Mouse (Mus musculus) spleen, postnatal 14 days (tissue): ENCODE measurements around the gene 1700029H14Rik.

ENCODE experiments used
- DNase-seq, 2 experiments: peaks; one replicate each; pipeline ENCODE4 v3.0.0; 2021 to 2022; ENCODE audit warnings: low spot score in 2 of 2

Gene 1700029H14Rik

DNA sequence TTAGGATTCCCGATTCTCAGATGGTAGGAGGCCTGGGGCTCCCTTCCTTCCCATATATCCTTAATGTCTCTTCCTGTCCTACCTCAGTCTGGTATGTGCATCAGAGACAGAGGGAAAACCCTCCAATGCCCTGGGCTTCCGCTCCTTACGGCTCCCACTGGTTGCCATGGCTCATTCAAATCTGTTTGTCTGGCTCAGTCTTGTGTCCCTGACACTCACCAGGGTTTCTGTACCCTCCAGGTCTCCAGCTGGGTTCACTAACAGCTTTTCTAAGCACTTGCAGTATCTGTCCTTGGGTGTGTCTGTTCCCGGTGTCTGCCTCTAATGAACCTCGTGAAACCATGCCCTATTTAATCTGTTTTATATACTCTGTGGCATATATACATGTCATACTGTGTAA, 20.7 kb downstream of the 1700029H14Rik start:
- DNase-seq = no peak

DNA sequence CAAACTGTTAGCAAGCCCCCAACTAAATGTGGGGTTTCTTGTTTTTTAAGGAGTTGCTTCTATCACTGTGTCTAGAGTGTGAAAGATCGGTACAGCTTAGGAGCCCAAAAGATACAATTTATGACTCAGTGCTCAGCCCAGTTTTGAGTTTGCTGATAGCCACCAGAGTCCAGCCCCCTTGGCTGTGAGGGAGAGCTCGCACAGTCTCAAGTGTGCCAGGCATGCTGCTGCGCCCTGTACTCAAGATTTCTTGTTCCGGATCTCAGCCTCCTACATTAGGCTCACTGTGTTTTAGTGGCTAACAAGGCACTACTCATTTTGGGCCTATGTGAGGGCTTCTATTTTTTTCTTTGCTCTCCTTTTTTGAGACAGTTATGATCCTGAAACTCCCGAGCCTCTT, 22.1 kb downstream of the 1700029H14Rik start:
- no peak for DNase-seq

DNA sequence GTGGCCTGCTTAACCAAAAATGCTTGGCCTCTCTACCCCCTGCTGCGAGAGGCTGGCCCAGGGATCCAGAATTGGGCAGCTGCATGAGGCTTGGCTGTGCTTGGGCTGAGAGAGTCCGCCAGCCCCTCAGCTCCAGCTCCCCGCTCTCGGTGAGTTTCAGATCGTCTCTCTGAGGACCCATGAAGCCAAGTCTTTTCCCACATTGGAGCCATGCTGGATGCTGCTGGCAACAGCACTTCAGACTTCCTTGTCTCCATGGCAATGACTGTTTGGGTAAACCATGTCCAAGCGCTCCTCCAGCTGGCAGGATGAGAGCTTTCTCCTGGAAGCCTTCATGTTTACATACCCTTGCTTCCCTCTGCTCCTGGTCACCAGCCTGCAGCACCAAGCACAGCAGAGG, 23.4 kb downstream of the 1700029H14Rik start:
- DNase-seq = no peak

DNA sequence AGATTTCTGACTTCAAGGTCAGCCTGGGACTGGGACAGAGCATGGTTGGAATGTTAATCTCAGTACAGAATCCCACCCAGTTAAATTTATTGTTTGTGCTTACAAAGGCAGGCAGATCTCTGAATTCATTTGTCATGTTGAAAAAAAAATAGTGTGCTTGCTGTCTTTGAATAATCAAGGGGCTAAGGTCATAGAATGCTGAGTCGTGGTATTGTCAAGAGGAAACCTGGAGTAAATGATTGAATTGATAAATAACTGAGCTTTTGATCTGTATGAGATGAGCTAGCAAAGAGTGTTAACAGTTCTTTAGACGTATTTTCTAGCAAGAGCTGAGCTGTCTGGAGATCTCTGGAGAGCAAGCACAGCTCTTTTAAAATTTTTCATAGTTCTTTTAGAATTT, 25.2 kb downstream of the 1700029H14Rik start:
- DNase-seq = no peak

DNA sequence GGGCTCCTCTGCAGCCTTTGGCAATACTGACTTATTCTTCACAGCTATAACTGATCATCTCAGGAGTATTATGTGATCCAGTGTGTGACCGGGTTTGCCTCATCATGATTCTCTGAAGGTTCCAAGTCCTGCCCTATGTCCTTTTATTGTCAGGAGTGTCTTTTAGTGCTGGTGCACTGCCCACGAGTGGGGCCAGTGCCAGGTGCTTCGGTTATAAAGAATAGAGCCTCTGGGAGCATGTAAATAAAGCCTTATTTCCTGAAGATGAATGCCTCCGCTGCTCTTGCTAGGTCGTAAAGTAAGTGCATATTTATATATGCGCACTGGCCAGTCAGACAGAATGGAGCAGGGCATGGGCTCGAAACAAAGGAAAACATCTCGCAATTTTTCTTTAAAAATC, 29.1 kb downstream of the 1700029H14Rik start:
- DNase-seq = no peak

DNA sequence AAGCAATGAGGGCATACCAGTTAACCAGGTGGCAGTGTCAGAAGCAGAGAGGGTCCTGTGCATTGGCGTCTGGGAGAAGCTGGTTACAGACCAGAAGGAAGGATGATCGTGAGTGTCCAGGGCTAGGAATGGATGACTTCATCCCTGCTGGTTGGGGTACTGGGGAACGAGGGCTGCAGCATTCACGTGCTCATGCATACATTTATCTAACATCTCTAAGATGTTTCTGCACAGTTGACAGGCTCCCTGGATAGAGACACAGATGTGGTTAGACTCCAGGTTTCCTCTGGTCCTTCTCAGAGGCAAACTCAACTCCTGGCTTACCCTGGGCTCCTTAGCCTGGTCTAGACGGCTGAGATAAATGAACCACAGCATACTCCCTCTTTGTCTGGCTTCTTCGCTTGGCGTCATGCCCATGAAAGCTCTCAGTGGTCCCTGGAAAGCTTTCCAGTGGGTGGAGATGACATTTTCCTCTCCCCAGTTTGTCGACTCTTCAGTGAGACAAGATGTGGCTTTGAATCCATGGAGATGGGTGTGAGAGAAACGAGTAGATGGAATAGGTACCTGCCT, 30.6 kb downstream of the 1700029H14Rik start:
- DNase-seq = no peak

DNA sequence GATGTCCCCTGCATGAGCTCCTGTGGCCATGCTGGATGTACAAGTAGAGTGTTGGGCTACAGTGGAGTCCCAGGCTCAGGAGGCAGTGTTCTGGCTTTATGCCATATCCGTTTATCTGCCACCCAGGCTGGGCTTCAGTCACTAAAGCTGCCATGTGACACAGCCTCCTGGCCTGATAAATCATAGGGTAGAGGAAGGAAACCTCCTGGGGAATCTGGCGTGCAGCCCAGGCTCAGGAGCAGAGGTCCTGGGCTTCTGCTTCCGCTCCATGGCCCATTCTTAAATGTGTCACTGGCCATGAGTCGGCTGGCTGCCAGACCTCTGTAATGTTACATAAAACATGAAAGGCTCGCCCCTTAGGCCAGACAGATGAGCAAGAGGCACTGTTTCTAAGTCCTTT, 31.3 kb downstream of the 1700029H14Rik start:
- peak in 1 of 2 experiments; percentile 31 for DNase-seq

DNA sequence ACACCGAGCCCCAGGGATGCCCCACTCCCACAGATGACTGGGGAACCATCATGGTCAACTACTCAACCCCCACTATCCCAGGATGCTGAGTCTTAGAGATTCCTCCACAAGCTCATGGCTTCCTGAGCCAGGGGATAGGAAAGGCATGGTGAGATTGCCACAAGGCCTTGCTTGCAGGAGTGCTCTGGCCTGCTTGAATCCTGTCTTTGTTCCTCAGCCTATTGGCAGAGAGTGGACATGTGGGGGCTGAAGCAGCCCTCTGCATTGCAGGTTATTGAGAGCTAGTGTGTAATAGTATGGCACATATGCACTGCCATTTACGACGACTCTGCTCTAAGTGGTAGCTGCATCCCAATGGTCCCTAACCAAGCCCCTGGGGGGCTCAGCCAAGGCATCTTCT, 31.9 kb downstream of the 1700029H14Rik start:
- DNase-seq = no peak

DNA sequence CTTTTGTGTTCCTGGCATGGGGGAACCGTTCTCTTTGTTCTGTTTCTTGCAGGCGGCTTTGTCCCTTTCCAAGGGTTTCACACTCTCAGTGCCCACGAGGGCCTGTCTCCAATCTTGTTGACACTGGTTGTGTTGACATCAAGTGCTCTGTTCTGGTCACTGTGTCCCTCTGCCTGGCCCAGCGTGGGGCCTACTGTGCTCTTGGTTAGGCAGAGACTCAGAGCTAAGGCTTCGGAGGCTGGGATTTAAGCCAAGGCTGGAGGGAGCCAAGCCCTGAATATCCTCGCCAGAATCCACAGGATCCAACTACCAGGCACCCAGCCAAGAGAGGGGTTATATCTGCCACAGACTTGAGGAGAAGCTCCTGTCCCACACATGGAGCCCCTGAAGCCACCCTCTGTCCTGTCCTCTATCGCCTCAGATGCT, 32.4 kb downstream of the 1700029H14Rik start:
- no peak for DNase-seq

DNA sequence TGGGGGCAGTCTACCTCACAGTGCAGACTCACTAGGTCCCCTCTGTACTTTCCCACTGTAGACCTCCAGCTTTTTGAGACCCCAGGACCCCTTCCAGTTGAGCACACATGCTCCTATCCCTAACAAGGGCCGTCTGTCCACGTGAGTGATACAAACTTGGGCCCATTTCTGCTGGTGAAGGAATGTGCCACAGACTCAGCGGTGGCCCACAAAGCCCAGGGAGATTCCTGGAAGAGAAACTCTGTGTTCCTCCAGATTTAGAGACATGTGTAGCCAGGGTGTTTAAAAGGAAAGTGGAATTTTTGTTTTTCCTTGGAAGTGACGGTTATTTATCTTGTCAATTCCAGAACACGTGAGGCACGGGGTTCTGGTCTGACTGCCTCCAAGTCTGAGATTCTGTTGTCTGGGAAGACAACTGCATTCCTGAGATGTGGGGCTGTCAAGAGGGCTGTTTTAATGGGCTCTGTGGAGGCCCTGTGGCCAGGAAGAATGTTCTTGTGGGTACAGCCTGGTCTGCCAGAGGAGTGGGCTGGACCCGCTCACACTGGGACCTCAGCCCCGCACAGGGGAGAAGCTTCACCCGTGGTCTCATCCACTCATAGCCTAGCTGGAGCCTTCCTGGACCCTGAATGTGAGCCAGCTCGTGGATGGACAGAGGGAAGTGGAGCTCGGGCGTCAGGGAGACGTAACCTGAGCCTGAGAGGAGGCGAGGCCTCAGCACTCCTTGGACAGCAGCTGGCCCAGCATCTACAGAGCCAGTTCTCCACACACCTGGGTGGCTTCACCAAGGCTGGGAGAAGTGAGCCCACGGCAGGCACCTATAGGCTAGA, 33.0 kb downstream of the 1700029H14Rik start:
- no peak for DNase-seq

DNA sequence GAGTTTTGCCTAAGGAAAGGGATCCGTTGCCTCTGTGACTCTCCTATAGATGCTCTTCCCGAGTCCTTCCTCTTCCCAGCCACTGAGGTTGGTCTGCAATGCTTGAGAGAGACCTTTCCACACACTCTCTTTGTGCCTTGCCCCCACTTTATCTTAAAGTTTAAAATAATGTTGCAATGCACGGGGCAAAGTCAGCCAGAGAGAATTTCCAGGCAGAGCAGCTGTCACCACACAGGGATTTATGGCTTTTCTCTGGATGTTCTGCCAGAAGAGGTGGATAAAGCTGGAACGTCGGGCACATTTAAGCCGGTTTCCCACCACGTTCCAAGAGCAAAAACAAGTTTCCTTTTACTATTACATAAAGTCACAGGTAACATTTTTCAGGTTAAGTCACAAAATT, 40.9 kb downstream of the 1700029H14Rik start:
- DNase-seq = no peak

DNA sequence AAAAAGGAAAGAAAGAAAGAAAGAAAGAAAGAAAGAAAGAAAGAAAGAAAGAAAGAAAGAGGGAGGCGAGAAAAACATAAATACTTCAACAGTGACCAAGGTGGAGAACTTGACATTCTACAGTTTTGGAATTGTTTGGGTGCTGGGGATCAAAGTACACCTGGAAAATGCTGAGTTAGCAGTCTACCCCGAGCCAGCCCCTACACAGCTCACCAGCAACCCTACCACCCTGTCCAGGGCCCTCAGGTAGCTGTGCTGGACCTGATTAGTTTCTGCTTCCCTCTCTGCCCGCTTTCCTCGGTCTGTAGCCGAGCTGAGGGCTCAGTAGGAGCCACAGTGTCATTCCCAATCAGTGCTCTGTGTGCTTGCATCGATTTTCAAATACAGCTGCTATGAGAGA, 41.9 kb downstream of the 1700029H14Rik start:
- no peak for DNase-seq

DNA sequence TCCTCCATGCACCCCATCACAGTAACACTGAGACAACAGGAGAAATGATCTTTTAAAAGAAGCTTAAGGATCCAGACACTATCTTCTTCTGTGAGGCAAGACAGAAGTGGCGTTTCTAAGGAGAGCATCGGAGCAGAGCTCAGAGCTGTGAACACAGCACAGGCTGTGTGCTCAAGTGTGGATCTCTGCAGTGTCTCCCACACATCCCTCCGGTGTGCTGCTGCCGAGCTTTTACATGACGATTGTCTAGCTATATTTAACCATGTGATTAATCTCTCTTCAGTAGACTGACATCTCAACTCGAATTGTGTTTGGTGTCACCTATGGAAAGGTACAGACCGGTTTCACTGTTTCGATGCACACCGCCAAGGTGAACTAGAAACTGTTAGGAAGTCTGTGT, 42.8 kb downstream of the 1700029H14Rik start:
- no peak for DNase-seq

DNA sequence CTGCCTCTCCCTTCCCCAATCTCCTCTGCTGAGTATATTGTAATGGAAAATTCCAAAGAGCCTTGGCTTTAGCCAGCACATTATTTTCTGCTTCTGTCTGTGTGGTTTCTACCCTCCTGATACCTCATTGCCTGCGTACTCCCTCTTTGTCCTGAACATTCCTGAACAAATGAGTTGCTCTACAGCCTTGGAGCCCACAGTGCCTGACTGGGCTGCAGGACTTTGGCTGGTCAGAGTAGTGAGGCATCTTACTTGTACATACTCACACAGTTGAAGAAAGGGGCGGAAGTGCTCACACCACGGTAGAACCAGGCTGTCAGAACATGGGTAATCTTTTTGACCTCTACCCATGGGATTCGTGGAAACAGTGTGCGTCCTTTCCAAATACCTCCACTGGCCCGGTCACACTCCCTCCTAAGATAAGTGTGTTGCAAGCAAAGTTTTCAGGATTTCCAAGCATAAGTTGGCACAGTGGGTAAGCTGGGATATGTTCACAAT, 44.9 kb downstream of the 1700029H14Rik start:
- no peak for DNase-seq

DNA sequence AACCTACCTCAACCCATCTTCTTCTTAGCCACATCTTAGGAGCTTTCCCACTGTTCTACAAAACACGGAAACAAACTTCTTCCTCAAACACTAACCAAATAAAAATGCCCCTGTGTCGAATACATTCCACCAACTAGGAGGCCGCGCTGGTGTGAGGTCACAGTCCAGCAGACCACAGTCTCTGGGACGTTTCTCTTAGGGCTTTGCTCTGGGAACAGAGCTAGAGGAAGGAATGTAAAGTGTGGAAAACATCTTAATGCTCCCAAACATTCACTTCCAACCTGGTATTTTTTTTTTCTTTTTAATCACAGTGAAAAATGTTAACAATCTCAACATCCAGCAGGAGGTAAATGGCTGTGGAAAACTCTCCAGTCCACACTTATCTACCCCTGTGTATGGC, 45.5 kb downstream of the 1700029H14Rik start:
- no peak for DNase-seq

DNA sequence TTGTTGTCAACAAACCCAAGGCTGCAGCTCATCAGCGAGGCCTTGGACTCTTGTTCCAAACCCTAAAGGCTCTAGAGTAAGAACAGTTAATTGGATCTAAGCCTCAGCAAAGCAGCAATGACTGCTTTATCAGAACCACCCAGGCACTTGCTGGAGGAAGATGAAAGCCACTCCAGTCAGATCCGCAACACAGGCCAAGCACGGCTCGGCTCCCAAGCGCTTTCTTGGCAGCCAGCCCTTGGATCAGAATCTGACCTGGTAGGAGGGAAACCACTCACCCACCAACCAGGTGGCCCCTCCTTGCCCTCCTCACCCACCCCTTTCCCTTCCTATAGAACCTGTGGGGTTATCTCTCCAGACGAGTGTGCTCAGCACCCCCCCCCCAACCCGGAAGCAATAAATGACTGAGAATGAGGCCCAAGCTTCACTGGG, 46.2 kb downstream of the 1700029H14Rik start:
- DNase-seq = no peak

DNA sequence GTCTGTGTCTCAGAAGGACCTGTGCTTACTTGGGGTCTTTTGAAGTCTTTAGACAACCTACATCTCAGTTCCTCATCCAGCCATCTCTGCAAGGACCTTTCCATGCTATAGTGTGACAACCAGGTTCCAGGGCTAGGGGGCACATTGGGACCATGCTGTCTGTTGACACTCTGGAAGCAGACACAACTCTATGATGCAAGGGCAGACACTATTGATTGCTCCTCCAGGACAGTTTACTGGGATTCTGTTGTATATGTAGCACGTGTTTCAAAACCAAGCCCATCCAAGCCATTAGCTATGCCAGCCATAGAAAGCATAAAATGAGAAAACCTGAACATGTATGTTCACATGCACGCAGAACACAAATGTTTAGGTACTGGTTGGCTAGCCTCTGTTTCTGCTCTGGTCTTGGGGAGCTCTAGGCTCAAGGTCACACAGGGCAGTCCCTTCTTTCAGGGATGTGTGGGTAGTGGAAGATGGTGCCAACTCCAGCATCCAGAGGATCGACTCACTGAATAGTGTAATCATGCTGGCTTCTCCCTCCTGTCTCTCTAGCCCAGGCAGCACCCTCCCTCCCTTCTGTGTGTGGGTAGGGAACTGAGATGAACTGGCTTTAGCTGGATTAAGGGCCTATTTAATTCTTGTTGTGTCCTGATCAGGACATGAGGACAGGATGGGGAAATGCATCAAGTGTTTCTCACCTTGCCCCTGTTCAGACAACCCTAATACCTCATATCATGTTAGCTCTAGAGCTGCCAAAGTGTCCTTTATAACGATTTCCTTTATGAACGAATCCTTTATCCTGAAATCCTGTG, 48.5 kb downstream of the 1700029H14Rik start:
- DNase-seq = no peak

DNA sequence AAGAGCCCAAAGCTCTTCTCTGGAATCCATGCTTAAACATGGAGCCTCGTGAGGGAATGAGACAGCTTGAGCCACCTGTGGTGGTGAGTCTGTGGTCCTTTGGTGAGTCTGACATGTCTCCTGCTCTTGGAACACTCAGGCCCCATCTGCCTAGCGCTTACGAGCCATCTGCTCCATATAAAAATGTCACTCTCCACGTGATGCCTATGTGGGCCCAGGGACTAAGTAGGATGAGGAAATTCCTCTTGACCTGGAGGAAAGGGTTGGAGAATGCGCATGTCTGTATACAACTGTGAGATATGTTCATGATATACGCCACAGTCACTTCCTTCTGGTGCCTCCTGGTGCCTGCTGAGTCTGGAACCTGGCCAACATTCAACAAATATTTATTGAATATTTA, 49.6 kb downstream of the 1700029H14Rik start:
- DNase-seq = no peak

DNA sequence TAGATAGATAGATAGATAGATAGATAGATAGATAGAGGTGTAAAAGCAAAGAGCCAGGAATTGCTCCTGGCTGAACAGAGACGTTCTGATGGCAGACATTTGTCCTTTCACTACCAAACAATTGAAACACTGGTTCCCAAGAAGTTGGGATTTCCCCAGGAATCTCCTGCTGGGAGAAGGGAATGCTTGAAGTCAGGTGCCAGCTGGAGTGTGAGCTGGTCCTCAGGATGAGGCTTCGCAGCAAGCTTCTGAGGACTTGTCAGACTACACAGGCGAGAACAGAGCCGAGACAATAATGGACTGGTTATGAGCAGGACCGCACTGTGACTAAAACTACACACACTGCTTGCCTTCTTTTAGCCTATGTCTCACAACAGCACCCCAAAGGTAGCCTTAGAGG, 50.2 kb downstream of the 1700029H14Rik start:
- no peak for DNase-seq

DNA sequence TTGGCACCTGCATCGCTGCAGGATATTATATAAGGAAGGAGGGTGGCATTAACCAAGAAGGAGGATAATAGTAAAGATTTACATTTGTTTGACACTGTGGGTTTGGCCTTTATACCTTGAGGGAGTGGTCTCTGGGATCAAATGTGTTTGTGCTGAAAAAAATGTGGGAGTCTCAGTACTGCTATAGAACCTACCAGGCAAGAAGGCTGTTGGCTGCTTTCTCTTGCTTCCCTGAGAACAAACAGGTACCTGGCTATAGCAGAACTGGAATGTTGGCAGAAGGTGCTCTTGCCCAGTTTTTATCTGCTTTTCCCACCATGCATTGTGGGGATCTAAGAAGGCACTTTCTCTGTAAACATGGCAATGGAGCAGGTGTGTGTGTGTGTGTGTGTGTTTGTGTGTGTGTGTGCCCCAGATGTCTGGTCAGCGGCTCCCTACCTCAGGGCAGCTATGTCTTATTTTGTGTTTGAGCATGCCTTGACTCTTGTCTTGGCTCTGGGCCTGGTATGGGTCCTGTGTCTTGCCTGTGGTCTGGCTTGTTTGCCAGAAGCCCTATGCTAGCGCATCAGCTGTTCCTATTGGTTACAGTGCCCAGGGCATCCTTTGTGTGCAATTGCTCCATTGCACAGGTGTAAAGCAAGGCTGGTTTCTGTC, 54.9 kb downstream of the 1700029H14Rik start:
- no peak for DNase-seq

DNA sequence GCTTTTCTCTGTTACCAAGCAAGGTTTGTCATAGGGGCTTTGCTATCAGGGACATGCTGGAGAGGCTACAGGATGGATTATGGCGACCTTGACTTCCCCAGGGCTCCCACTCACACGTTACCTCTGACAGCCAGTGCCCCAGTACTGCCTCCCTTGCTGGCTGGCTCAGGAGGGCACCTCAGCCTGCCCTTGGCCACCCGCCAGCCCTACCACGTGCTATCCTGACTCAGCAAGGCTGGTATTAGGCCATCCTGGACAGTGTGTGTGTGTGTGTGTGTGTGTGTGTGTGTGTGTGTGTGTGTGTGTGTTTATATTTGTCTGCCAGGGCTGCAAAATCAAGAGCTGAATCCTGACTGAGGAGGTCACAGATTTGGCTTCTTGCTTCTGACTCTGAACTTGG, 55.4 kb downstream of the 1700029H14Rik start:
- peak in 1 of 2 experiments; percentile 13 for DNase-seq
